Mouse (Mus musculus) neural tube, embryonic 11.5 days (tissue): ENCODE measurements around the gene Mgmt. TPM values are rescaled to one million over a fixed set of nuclear protein-coding genes. Genes with fewer than 3 reads are reported as not detected.

ENCODE experiments used
- ATAC-seq: fragments of 200-750 bp; cut with Nextera tagmentation; 2 replicates; pipeline ENCODE4 v1.8.0; 2017; ENCODE audit warnings: moderate number of reproducible peaks, mild to moderate bottlenecking, moderate TSS enrichment, moderate library complexity; ENCODE audit not compliant: insufficient read depth, low FRiP score, low TSS enrichment
- DNase-seq: peaks from one replicate; pipeline ENCODE4 v3.0.0-alpha.2; 2015; ENCODE audit warnings: low spot score
- H3K27ac ChIP-seq: fragments of 300-500 bp; sonication (generic); 2 replicates; pipeline ENCODE4 v1.5.1; 2014; ENCODE audit warnings: low read depth, mild to moderate bottlenecking, low read length
- H3K27me3 ChIP-seq: fragments of 300-500 bp; sonication (generic); 2 replicates; pipeline ENCODE4 v1.6.1; 2014; ENCODE audit warnings: mild to moderate bottlenecking, low read length, mixed read lengths; ENCODE audit not compliant: control insufficient read depth, insufficient read depth
- H3K36me3 ChIP-seq: fragments of 300-500 bp; sonication (generic); 2 replicates; pipeline ENCODE4 v1.6.1; 2014; ENCODE audit warnings: mild to moderate bottlenecking, low read length, moderate library complexity, mixed read lengths; ENCODE audit not compliant: control insufficient read depth, insufficient read depth
- H3K4me1 ChIP-seq: fragments of 300-500 bp; sonication (generic); 2 replicates; pipeline ENCODE4 v1.6.1; 2014; ENCODE audit warnings: low read length, mixed read lengths; ENCODE audit not compliant: control insufficient read depth, insufficient read depth
- H3K4me2 ChIP-seq: fragments of 300-500 bp; sonication (generic); 2 replicates; pipeline ENCODE4 v1.6.1; 2014; ENCODE audit warnings: low read depth, mild to moderate bottlenecking, moderate library complexity
- H3K4me3 ChIP-seq: fragments of 300-500 bp; sonication (generic); 2 replicates; pipeline ENCODE4 v1.5.1; 2014; ENCODE audit warnings: low read depth, low read length
- H3K9ac ChIP-seq: fragments of 300-500 bp; sonication (generic); 2 replicates; pipeline ENCODE4 v1.6.1; 2014; ENCODE audit warnings: mild to moderate bottlenecking, low read length
- H3K9me3 ChIP-seq: fragments of 300-500 bp; sonication (generic); 2 replicates; pipeline ENCODE4 v1.6.1; 2016; ENCODE audit warnings: low read length; ENCODE audit not compliant: control insufficient read depth
- WGBS: fragments of 180-500 bp; shearing (Covaris S2); extraction: QIAGEN DNeasy Blood & Tissue Kit; methylation state at CpG from one replicate; pipeline ENCODE4 v1.1.7; 2014; 5-methylcytosine and 5-hydroxymethylcytosine counted together
- polyA plus RNA-seq: library from polyadenylated mRNA; unstranded; fragments of >200 nt; fragmentation: Nextera tagmentation; extraction: Ambion mirVana; gene quantifications from 2 replicates; pipeline ENCODE4 v1.2.1, GENCODE M21; 2014

Gene Mgmt
- polyA plus RNA-seq, 1 experiment from 2014 or later = 4.2 TPM

GRCm38 (mm10) chr7:136851946-136852345 lies 42.5 kb upstream of the Mgmt start:
- WGBS = 81% methylated on average over 8 of the region's 8 CpGs
- Histone ChIP-seq H3K4me1 (no peaks in the 10 kb centered on the region), H3K4me2 (no peak overlapping the region), H3K27ac (no peak overlapping the region), H3K27me3 (no peaks in the 10 kb centered on the region), H3K4me3 (no peak overlapping the region), H3K9ac (no peak overlapping the region), H3K36me3 (no peaks in the 10 kb centered on the region), H3K9me3 (no peaks in the 10 kb centered on the region)
- no peak for ATAC-seq
- DNase-seq = no peak

GRCm38 (mm10) chr7:136852721-136853120 lies 41.7 kb upstream of the Mgmt start:
- DNase-seq = no peak
- Histone ChIP-seq H3K9me3 (no peaks in the 10 kb centered on the region), H3K27me3 (no peaks in the 10 kb centered on the region), H3K9ac (no peak overlapping the region), H3K4me2 (no peak overlapping the region), H3K4me1 (no peaks in the 10 kb centered on the region), H3K27ac (no peak overlapping the region), H3K36me3 (no peaks in the 10 kb centered on the region), H3K4me3 (no peak overlapping the region)
- WGBS = 75% methylated on average over 4 of the region's 4 CpGs
- no peak for ATAC-seq

- H3K4me1 ChIP-seq = peaks cover 9% of the 10 kb centered on the region
- no peaks in the 10 kb centered on the region for H3K27me3 ChIP-seq
- no peaks in the 10 kb centered on the region for H3K36me3 ChIP-seq
- H3K27ac ChIP-seq = no peak overlapping the region
- no peak overlapping the region for H3K9ac ChIP-seq
- DNase-seq (no peak), ATAC-seq (no peak)
- H3K9me3 ChIP-seq = no peaks in the 10 kb centered on the region
- no peak overlapping the region for H3K4me2 ChIP-seq
- no peak overlapping the region for H3K4me3 ChIP-seq
- WGBS = 18% methylated on average over 7 of the region's 7 CpGs
These were observed 29.5 kb upstream of the Mgmt start for GRCm38 (mm10) chr7:136864677-136865463.

GRCm38 (mm10) chr7:136865876-136866275 lies 28.5 kb upstream of the Mgmt start:
- 95% methylated on average over 4 of the region's 4 CpGs for WGBS
- Histone ChIP-seq H3K4me1 (peaks cover 9% of the 10 kb centered on the region), H3K4me3 (no peak overlapping the region), H3K27ac (no peak overlapping the region), H3K9ac (no peak overlapping the region), H3K9me3 (no peaks in the 10 kb centered on the region), H3K4me2 (no peak overlapping the region), H3K27me3 (no peaks in the 10 kb centered on the region), H3K36me3 (no peaks in the 10 kb centered on the region)
- DNase-seq = no peak
- ATAC-seq = no peak

- Histone ChIP-seq H3K9me3 (no peaks in the 10 kb centered on the region), H3K4me2 (no peak overlapping the region), H3K9ac (no peak overlapping the region), H3K36me3 (no peaks in the 10 kb centered on the region), H3K27me3 (no peaks in the 10 kb centered on the region), H3K4me3 (no peak overlapping the region), H3K27ac (no peak overlapping the region), H3K4me1 (peaks cover 9% of the 10 kb centered on the region)
- DNase-seq (no peak), ATAC-seq (no peak)
- 91% methylated on average over 4 of the region's 4 CpGs for WGBS
These were observed 27.9 kb upstream of the Mgmt start for GRCm38 (mm10) chr7:136866535-136866934.

- no peak overlapping the region for H3K9ac ChIP-seq
- H3K9me3 ChIP-seq = no peaks in the 10 kb centered on the region
- H3K4me3 ChIP-seq = no peak overlapping the region
- H3K27me3 ChIP-seq = no peaks in the 10 kb centered on the region
- H3K4me2 ChIP-seq = no peak overlapping the region
- ATAC-seq (no peak), DNase-seq (no peak)
- WGBS = 77% methylated on average over 11 of the region's 11 CpGs
- H3K4me1 ChIP-seq = no peaks in the 10 kb centered on the region
- no peak overlapping the region for H3K27ac ChIP-seq
- no peaks in the 10 kb centered on the region for H3K36me3 ChIP-seq
These were observed 22.9 kb upstream of the Mgmt start for GRCm38 (mm10) chr7:136871535-136871934.

GRCm38 (mm10) chr7:136872059-136872458 lies 22.4 kb upstream of the Mgmt start:
- Histone ChIP-seq H3K36me3 (no peaks in the 10 kb centered on the region), H3K9me3 (no peaks in the 10 kb centered on the region), H3K27ac (no peak overlapping the region), H3K4me1 (no peaks in the 10 kb centered on the region), H3K9ac (no peak overlapping the region), H3K27me3 (no peaks in the 10 kb centered on the region), H3K4me3 (no peak overlapping the region), H3K4me2 (no peak overlapping the region)
- DNase-seq = no peak
- ATAC-seq = no peak
- 19% methylated on average over 8 of the region's 8 CpGs for WGBS

GRCm38 (mm10) chr7:136874396-136874795 lies 20.0 kb upstream of the Mgmt start:
- WGBS = 60% methylated on average over 1 of the region's 1 CpGs

GRCm38 (mm10) chr7:136880386-136880785 lies 14.0 kb upstream of the Mgmt start:
- Histone ChIP-seq H3K4me2 (no peak overlapping the region), H3K9me3 (no peaks in the 10 kb centered on the region), H3K36me3 (no peaks in the 10 kb centered on the region), H3K27ac (no peak overlapping the region), H3K4me3 (no peak overlapping the region), H3K4me1 (no peaks in the 10 kb centered on the region), H3K9ac (no peak overlapping the region), H3K27me3 (no peaks in the 10 kb centered on the region)
- ATAC-seq (no peak), DNase-seq (no peak)
- 92% methylated on average over 4 of the region's 4 CpGs for WGBS

More at GRCm38 (mm10) chr7:136874396-136874795, 20.0 kb upstream of the Mgmt start:
- Histone ChIP-seq H3K9ac (no peak overlapping the region), H3K4me2 (no peak overlapping the region), H3K27ac (no peak overlapping the region), H3K4me3 (no peak overlapping the region), H3K9me3 (no peaks in the 10 kb centered on the region), H3K27me3 (no peaks in the 10 kb centered on the region), H3K36me3 (no peaks in the 10 kb centered on the region), H3K4me1 (no peaks in the 10 kb centered on the region)
- ATAC-seq = no peak
- DNase-seq = no peak
